Mouse (Mus musculus) embryonic fibroblast, embryonic 13.5 days (primary cell): ENCODE measurements at regions not wholly inside any gene's neighbourhood (a gene's known extent, or its start where the extent isn't known, plus 50 kb on each side); places are given as distances from the start of the nearest gene placed in this dataset.

ENCODE experiments used
- CTCF ChIP-seq: IDR thresholded peaks from 2 replicates; pipeline ENCODE4 v1.5.1; 2011; ENCODE audit warnings: mild to moderate bottlenecking, control low read depth, low read length, moderate library complexity, borderline replicate concordance; ENCODE audit not compliant: insufficient read depth
- POLR2A ChIP-seq: IDR thresholded peaks from 2 replicates; pipeline ENCODE4 v1.6.1; 2011; ENCODE audit warnings: low read depth, mild to moderate bottlenecking, control low read depth, low read length, moderate library complexity

GRCm38 (mm10) chr6:100428759-100429158 lies 141.5 kb upstream of the Rybp start:
- TF ChIP-seq CTCF (no peak), POLR2A (no peak)
